Mouse (Mus musculus) lung, embryonic 16.5 days (tissue): ENCODE results near the gene Tnfaip6. TPM values are rescaled to one million over a fixed set of nuclear protein-coding genes. Genes with fewer than 3 reads are reported as not detected.

Experiments used
- polyA plus RNA-seq: library from polyadenylated mRNA; unstranded; fragments of >200 nt; fragmentation: Nextera tagmentation; extraction: Ambion mirVana; gene quantifications from 2 replicates; pipeline ENCODE4 v1.2.1, GENCODE M21; 2015

Tnfaip6 gene
- polyA plus RNA-seq, 1 experiment from 2014 or later = 7.4 TPM

Other genes starting within 250 kb of the Tnfaip6 start
- gene Rbm43, start 102.8 kb upstream of the Tnfaip6 start, polyA plus RNA-seq = 21.0 and 22.1 TPM in 2 replicates
- 29.3 and 33.1 TPM in 2 replicates for gene Nmi, start 64.5 kb upstream of the Tnfaip6 start, polyA plus RNA-seq
- 19.7 and 22.8 TPM in 2 replicates for gene Rif1, start 34.8 kb downstream of the Tnfaip6 start, polyA plus RNA-seq